Mouse (Mus musculus): ENCODE results near the gene Gal. TPM values are rescaled to one million over a fixed set of nuclear protein-coding genes. Genes with fewer than 3 reads are reported as not detected.

Gal gene
- polyA plus RNA-seq (2017; shearing (Covaris generic)) = not detected

GRCm38 (mm10) chr19:3414268-3414733 lies at the start of gene Gal:
Gene Gal (minus strand): TSS chr19:3414544.

GRCm38 (mm10) chr19:3388629-3389057 lies 25.7 kb downstream of the Gal start, which contains the start of gene Tesmin:
Gene Tesmin (plus strand): TSS chr19:3388857.

Other genes with a start within 250 kb of the Gal start
- gene Mrpl21, start 131.6 kb downstream of the Gal start, polyA plus RNA-seq (2017; shearing (Covaris generic)) = 84.8 TPM
- gene Ighmbp2, start 131.5 kb downstream of the Gal start, polyA plus RNA-seq (2017; shearing (Covaris generic)) = 13.4 TPM
- 16.3 TPM for gene Cpt1a, start 92.2 kb downstream of the Gal start, polyA plus RNA-seq (2017; shearing (Covaris generic))
- not detected for gene Tesmin, start 25.7 kb downstream of the Gal start, polyA plus RNA-seq (2017; shearing (Covaris generic))
- 82.2 TPM for gene Ppp6r3, start 161.2 kb upstream of the Gal start, polyA plus RNA-seq (2017; shearing (Covaris generic))